Mouse (Mus musculus) thymus, adult 2 months (tissue): Measurements from ENCODE around the gene Cacnb1. TPM values are rescaled to one million over a fixed set of nuclear protein-coding genes. Genes with fewer than 3 reads are reported as not detected.

ENCODE experiments used
- DNase-seq: peaks from one replicate; pipeline ENCODE4 v3.0.0; 2021
- H3K27ac ChIP-seq: fragments of 200-500 bp; 2 replicates; pipeline ENCODE4 v1.5.1; 2012; ENCODE audit warnings: low read length, control low read depth; ENCODE audit not compliant: control insufficient read depth, insufficient read depth
- H3K27me3 ChIP-seq: fragments of 200-500 bp; 2 replicates; pipeline ENCODE4 v1.6.1; 2012; ENCODE audit warnings: mild to moderate bottlenecking, low read length, moderate library complexity, mixed read lengths; ENCODE audit not compliant: control insufficient read depth, insufficient read depth
- H3K36me3 ChIP-seq: fragments of 200-500 bp; 2 replicates; pipeline ENCODE4 v1.6.1; 2012; ENCODE audit warnings: mild to moderate bottlenecking, low read length, moderate library complexity; ENCODE audit not compliant: control insufficient read depth, insufficient read depth
- H3K4me1 ChIP-seq: fragments of 200-500 bp; replicated peaks from 2 replicates; pipeline ENCODE4 v1.6.1; 2012; ENCODE audit warnings: low read length; ENCODE audit not compliant: control insufficient read depth, insufficient read depth
- H3K4me3 ChIP-seq: fragments of 200-500 bp; 2 replicates; pipeline ENCODE4 v1.5.1; 2012; ENCODE audit warnings: mild to moderate bottlenecking, low read length, control low read depth, moderate library complexity; ENCODE audit not compliant: control insufficient read depth, insufficient read depth
- CTCF ChIP-seq: fragments of 200-500 bp; IDR thresholded peaks from 2 replicates; pipeline ENCODE4 v1.5.1; 2012; ENCODE audit warnings: mild to moderate bottlenecking, control low read depth, low read length, moderate library complexity, borderline replicate concordance; ENCODE audit not compliant: control insufficient read depth, poor library complexity, insufficient read depth; ENCODE audit errors: extremely low read depth
- POLR2A ChIP-seq: fragments of 200-500 bp; IDR thresholded peaks from 2 replicates; pipeline ENCODE4 v1.6.1; 2012; ENCODE audit warnings: mild to moderate bottlenecking, low read length, control low read depth, moderate library complexity; ENCODE audit not compliant: control insufficient read depth, poor library complexity, insufficient read depth; ENCODE audit errors: extremely low read depth
- WGBS: fragments of 180-500 bp; shearing (Covaris S2); methylation state at CpG from one replicate; pipeline ENCODE4 v1.1.7; 2018; 5-methylcytosine and 5-hydroxymethylcytosine counted together
- polyA plus RNA-seq: library from polyadenylated mRNA; depleted of rRNA; stranded (reverse); fragments of >200 nt; gene quantifications from 2 replicates; pipeline ENCODE4 v1.2.3, GENCODE M21; 2012

Cacnb1 gene
- polyA plus RNA-seq, 1 experiment: 27.1 TPM

- H3K4me1 ChIP-seq: peaks cover 9% of the 10 kb centered on the region
- DNase-seq: no peak
- no peak overlapping the region for H3K27ac ChIP-seq
- H3K27me3 ChIP-seq: no peaks in the 10 kb centered on the region
- TF ChIP-seq CTCF (no peak), POLR2A (no peak)
- no peak overlapping the region for H3K4me3 ChIP-seq
- WGBS: 85% methylated on average over 6 of the region's 6 CpGs
- no peaks in the 10 kb centered on the region for H3K36me3 ChIP-seq
Measured at GRCm38 (mm10) chr11:98042741-98043140, 19.9 kb upstream of the Cacnb1 start.

DNA sequence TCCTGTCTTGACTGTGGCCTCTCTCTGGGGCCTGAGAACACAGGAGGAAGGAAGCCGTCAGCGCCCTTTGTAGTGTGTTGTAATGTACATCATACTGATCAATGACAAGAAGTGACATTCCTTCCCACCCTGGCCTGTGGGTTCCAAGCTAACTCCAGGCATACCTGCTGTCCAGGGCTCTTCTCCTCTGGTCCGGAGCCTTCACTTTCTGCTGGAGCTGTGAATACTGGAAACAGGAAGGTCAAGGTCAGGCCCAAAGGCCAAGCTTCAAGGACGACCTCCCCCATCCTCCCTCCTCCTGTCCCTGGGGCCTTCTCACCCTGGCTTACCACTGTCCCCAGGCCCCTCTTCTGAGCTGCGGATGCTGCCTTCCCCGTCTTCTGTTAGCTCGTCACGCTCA lies 18.1 kb upstream of the Cacnb1 start:
- no peak for DNase-seq
- TF ChIP-seq CTCF (no peak), POLR2A (no peak)
- Histone ChIP-seq H3K4me3 (no peak overlapping the region), H3K36me3 (no peaks in the 10 kb centered on the region), H3K27ac (no peak overlapping the region), H3K4me1 (peaks cover 7% of the 10 kb centered on the region; the same call in 1 of the 2 replicates), H3K27me3 (no peaks in the 10 kb centered on the region; the same call in 1 of the 2 replicates)
- WGBS: 94% methylated on average over 8 of the region's 8 CpGs

- no peak for DNase-seq
- Histone ChIP-seq H3K4me3 (no peak overlapping the region), H3K4me1 (no peaks in the 10 kb centered on the region; the same call in 1 of the 2 replicates), H3K36me3 (no peaks in the 10 kb centered on the region), H3K27ac (no peak overlapping the region), H3K27me3 (peaks cover 3% of the 10 kb centered on the region; the same call in 1 of the 2 replicates)
- WGBS: 86% methylated on average over 14 of the region's 14 CpGs
- TF ChIP-seq CTCF (no peak), POLR2A (no peak)
Measured at GRCm38 (mm10) chr11:98037871-98038270, 15.0 kb upstream of the Cacnb1 start.

DNA sequence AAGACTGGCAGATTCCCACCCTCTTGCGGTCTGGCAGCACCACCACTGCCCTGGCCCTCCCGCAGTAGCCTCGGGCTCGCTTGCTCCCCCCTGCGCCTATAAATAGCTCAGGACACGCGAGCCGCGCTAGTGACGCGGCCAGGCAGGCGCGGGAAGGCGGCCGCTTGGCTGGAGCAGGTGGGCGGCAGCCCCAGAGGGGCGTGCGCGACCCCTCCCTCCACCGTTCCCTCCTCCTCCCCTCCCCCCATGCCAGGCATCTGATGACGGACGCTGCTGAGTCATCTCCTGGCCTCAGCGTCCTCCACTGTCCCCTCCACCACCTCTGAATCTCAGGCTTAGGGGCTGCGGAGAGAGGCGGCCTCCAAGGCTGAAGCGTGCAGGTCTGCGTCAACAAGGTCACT lies 13.1 kb upstream of the Cacnb1 start:
- WGBS: 2% methylated on average over 27 of the region's 27 CpGs
- H3K4me1 ChIP-seq: no peaks in the 10 kb centered on the region; the same call in 1 of the 2 replicates
- H3K27ac ChIP-seq: no peak overlapping the region
- no peak overlapping the region for H3K4me3 ChIP-seq
- TF ChIP-seq POLR2A: no peak
- TF ChIP-seq CTCF: no peak
- no peak for DNase-seq
- H3K27me3 ChIP-seq: peaks cover 3% of the 10 kb centered on the region; the same call in 1 of the 2 replicates
- peaks cover 1% of the 10 kb centered on the region for H3K36me3 ChIP-seq

DNA sequence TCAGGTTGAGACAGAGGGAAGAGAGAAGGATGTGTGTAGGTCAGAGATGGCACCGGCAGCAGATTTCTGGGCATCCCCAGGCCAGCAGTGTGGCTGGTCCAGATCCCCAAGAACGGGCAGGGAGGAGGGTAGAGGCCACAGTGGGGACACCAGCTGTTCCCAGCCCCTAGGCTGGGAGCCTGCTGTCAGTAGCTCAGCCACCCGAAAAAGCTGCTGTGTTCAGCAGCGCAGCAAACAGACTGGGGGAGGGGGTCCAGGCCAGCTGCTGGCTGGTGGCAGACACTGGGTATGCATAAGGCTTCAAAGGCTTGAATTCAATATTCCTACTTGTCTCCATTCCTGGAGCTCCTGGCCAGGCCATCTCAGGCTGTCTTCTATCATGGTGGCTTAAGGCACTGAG lies 12.0 kb upstream of the Cacnb1 start:
- H3K36me3 ChIP-seq: peaks cover 12% of the 10 kb centered on the region
- no peak overlapping the region for H3K4me3 ChIP-seq
- peaks cover 3% of the 10 kb centered on the region; the same call in 1 of the 2 replicates for H3K27me3 ChIP-seq
- no peak overlapping the region for H3K27ac ChIP-seq
- no peaks in the 10 kb centered on the region; the same call in 1 of the 2 replicates for H3K4me1 ChIP-seq
- 73% methylated on average over 4 of the region's 4 CpGs for WGBS
- TF ChIP-seq POLR2A (no peak), CTCF (no peak)
- DNase-seq: no peak

DNA sequence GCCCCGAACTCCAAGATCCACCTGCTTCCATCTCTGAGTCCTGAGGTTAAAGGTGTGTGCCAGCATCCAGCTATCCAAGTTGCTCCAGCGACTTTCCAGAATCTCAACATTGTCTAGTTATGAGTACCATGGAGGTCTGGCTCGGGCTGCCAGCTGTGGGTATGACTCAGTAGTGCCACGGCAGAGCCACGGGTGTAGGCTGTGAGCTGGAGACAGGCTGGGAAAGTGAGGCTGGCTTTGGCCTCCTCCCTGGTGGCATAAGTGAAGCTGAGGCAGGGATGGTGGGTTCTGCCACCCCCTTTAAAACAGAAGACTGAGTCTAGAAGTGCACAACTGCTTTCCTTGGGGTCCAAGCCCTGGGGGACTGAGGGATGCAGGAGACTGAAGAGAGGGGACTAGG lies 11.2 kb upstream of the Cacnb1 start:
- H3K4me1 ChIP-seq: no peaks in the 10 kb centered on the region; the same call in 1 of the 2 replicates
- no peak for DNase-seq
- no peak overlapping the region for H3K4me3 ChIP-seq
- H3K36me3 ChIP-seq: peaks cover 20% of the 10 kb centered on the region
- TF ChIP-seq CTCF: no peak
- TF ChIP-seq POLR2A: no peak
- H3K27ac ChIP-seq: no peak overlapping the region
- H3K27me3 ChIP-seq: peaks cover 3% of the 10 kb centered on the region; the same call in 1 of the 2 replicates
- 89% methylated on average over 5 of the region's 5 CpGs for WGBS

DNA sequence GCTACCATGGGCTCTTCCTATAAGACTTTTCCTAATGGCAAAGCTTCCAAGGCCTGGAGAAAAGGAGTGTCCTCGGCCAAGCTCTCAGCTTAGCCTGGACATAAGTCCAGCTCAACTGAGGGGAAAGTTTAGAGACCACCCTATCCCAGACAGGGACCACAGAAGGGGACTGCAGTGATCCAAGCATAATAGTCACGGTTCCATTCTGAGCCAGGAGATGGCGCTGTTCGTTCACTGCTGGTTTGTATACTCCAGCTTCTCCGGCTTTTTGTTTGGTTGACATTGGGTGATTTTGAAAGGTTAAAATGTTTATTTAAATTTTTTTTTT lies 8.6 kb upstream of the Cacnb1 start:
- peak; percentile 76 for DNase-seq
- no peaks in the 10 kb centered on the region; the same call in 1 of the 2 replicates for H3K4me1 ChIP-seq
- 23% methylated on average over 5 of the region's 5 CpGs for WGBS
- H3K4me3 ChIP-seq: no peak overlapping the region
- no peak overlapping the region for H3K27ac ChIP-seq
- peaks cover 30% of the 10 kb centered on the region for H3K36me3 ChIP-seq
- H3K27me3 ChIP-seq: peaks cover 3% of the 10 kb centered on the region; the same call in 1 of the 2 replicates
- TF ChIP-seq POLR2A (no peak), CTCF (no peak)
